Mouse (Mus musculus) CH12.LX (cell line): ENCODE data around the gene Cmas.

Experiments
- CTCF ChIP-seq, 2 experiments: IDR thresholded peaks in 1 of 2; conservative IDR thresholded peaks in 1 of 2; 2 replicates each; pipeline ENCODE4 v1.5.1; 2011 to 2012; ENCODE audit warnings: low read depth in 2 of 2, low read length in 2 of 2, improper control_type of control experiment in 1 of 2, inconsistent platforms in 1 of 2, mild to moderate bottlenecking in 1 of 2, moderate library complexity in 1 of 2
- POLR2A ChIP-seq: IDR thresholded peaks from 2 replicates; pipeline ENCODE4 v1.6.1; 2011; ENCODE audit warnings: low read depth, mild to moderate bottlenecking, improper control_type of control experiment, low read length
- RCOR1 ChIP-seq: conservative IDR thresholded peaks from 2 replicates; pipeline ENCODE4 v1.6.1; 2012; ENCODE audit warnings: low read depth, mild to moderate bottlenecking, inconsistent platforms, low read length, improper control_type of control experiment
- TCF12 ChIP-seq: IDR thresholded peaks from 2 replicates; pipeline ENCODE4 v1.6.1; 2014; ENCODE audit warnings: low read depth, mild to moderate bottlenecking, inconsistent platforms, low read length, improper control_type of control experiment

- TF ChIP-seq TCF12 (no peak), CTCF (conservative IDR thresholded peaks at IDR 0.05 in 1 of 2, IDR thresholded peaks at IDR 0.05 in 1 of 2; ENCODE audit: low read depth in 2 of 2, low read length in 2 of 2) (no peak), POLR2A (no peak), RCOR1 (no peak)
Measured at GRCm38 (mm10) chr6:142741763-142742162, 14.7 kb upstream of the Cmas start.
